Mouse (Mus musculus) embryo, embryonic 11 days (tissue): ENCODE data around the gene Fcrlb.

Experiments
- DNase-seq: peaks from one replicate; pipeline ENCODE4 v3.0.0-alpha.2; 2015

The Fcrlb gene

DNA sequence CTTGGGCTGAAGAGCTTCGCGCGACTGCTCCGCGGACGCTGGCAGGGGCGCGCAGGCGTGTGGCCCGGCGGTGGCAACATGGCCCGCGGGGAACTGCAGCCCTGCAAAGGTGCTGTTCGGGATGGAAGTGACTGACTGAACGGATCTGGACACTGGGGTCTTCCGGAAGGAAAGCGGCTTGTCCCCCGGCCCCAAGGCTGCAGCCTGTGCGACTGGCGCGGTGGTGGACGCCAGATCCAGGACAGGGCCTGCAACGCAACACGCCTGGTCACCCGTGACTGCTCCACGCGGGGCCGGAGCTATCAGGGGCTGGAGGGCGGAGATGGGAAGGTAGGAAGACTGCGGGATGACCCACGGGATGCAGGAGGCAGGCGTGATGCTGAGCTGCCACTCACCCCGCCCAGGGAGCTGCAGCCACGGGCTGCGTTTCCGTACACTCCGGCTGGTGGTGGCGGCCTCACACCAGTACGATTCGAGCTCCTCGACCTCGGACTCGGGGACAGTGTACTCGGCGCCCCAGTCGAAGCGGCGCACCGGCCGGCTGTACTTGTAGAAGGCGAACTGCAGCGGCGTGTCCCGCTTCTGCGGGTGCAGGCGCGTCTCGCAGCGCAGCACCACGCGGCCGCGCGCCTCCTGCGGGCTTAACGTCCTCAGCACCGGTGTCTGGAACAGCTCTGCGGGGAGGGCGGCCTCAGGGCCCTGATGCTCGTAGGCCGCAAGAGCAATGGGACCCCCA lies 5.1 kb downstream of the Fcrlb start:
- DNase-seq: peak; percentile 69

DNA sequence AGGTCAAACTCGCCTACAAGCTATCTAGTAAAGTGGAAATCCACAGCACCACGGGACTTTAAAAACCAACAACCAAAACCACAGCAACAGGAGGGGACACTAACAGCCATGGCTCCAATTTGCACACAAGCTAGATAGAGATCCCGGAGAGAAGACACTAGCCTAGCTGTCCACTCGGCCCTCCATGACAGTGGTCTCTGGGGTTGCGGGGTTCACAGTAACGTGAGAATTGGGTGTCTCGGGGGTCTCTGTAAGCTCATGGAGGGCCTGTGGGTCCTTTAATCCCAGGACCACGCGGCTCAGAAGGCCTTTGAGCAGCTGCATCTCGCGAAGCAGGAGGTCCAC lies 5.7 kb downstream of the Fcrlb start:
- DNase-seq: no peak

DNA sequence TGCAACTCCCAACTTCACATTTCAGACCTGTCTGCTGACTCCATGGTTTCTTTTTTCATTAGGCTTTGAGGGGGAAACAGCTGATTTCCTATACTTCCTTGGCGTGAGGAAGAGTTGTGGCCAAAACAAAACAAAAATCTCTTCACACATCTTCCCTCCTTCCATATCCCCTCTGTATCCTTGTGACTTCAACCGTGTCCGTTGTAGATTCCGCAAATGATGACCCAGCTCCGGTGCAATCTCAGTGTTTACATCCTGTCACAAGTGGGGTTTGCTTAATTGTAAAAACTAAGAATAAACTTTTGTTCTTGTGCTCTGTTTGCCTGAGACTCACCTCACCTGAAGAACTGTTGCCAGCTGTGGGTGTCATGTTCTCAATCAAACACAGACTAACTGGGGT lies 9.3 kb downstream of the Fcrlb start:
- no peak for DNase-seq

DNA sequence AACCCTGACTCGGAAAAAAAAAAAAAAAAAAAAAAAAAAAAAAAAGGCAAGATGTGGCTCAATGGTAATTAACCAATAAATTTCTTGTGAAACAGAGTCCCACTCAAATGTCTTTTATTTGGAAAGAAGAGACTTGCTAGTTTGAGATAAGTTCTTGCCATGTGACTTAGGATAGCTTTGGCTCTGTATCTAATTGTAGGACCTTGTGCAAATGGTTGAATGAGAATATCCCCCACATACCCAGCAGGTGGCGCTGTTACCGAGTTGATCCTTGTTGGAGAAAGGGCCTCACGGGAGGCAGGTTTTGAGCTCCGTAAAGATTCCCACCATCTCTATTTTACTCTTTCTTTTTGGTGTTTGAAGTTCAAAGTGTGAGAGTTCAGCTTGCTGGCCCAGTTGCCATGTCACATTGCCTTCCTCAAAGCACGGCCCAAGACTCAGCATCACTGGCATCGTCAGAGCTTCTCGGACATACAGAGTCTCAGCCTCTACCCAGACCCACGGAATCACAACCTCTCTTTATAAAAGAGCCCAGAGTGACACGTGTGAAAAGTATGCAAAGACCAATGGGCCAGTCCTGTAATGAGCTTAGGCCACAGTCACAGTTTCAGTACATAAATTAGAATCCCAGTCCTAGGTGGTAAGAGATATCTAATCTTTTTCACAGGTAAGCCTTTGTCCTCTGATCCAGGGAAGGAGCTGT lies 11.1 kb downstream of the Fcrlb start:
- DNase-seq: peak; percentile 87

DNA sequence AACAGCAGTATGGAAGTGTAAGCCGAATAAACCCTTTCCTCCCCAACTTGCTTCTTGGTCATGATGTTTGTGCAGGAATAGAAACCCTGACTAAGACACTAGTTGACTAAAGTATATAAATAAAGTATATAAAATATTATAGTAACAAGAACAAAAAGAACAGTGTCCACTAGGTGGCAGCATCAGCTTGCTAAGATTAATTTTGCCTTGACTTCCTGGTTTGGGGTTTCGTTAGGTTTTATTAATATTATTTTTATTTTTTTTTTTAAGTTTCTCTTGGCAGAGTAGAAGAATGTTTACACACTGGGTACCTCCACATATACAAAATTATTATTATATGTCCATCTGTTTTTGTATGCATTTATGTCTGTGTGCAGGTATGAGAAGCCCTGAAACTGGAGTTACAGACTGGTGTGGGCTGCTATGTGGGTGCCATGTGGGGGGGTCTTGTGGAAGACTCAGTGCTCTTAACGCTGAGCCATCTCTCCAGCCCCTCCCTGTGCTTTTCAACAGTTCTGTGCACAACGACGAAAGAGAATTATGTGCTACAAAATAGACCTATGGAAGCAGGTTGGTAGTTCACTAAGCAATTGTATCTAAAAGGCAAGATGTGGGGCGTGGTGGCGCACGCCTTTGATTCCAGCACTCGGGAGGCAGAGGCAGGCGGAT lies 11.8 kb downstream of the Fcrlb start:
- DNase-seq: peak; percentile 80

DNA sequence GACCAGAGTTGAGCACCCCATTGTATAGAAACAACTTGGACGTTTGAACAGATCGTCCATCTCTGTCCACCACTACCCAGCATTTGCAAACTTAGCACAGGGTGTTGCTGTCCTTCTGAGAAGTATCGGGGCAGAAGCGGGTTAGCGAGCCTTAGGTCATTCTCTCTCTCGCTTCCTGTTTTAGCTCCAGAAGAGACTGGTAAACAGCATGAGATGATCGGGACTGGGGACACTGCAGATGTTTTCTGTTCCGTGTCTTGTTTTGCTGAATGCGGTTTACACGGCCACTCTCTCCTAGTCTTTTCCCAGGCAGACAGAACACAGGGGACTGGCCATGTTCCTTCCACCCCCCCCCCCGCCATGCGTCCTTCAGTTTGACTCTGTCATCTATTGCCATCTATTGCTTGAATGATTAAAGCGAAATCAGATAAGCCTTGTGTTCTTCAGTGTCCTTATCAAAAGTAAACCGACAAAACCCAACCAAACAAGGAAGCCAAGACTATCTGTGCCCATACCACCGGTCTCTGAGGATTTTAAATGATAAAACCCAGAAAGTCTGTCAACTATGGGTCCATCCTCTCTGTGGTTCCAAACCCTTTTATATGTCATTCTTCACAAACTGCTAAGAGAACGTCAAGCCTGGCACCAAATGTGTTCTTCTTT lies 14.2 kb downstream of the Fcrlb start:
- DNase-seq: no peak

DNA sequence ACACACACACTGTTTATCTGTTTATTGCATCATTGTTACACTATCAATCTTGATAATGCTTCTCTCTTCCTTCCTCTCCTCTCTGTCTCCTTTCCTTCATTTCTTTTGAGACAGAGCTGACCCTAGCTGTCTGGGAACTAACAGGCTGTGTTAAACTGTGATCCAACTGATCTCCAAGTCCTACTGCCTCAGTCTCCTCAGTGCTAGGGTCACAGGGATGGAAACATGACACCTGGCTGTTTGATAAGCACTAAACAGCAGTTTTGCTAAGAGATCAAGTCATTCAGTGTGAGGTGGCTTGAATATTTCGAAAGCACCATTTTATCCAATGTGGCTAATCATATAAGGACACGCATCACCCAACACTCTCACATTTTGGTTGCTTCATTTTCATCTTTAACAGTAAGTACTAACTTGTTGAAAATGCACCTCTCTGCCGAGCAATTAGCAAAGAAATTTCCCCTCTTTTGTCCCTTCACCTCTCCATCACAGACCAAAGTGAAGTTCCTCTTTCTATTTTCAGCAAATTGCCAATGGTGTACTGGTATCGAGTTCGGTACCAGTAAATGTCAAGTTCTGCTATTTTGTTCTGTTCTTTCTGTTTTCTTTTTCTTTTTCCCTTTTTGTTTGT lies 16.0 kb downstream of the Fcrlb start:
- DNase-seq: no peak

DNA sequence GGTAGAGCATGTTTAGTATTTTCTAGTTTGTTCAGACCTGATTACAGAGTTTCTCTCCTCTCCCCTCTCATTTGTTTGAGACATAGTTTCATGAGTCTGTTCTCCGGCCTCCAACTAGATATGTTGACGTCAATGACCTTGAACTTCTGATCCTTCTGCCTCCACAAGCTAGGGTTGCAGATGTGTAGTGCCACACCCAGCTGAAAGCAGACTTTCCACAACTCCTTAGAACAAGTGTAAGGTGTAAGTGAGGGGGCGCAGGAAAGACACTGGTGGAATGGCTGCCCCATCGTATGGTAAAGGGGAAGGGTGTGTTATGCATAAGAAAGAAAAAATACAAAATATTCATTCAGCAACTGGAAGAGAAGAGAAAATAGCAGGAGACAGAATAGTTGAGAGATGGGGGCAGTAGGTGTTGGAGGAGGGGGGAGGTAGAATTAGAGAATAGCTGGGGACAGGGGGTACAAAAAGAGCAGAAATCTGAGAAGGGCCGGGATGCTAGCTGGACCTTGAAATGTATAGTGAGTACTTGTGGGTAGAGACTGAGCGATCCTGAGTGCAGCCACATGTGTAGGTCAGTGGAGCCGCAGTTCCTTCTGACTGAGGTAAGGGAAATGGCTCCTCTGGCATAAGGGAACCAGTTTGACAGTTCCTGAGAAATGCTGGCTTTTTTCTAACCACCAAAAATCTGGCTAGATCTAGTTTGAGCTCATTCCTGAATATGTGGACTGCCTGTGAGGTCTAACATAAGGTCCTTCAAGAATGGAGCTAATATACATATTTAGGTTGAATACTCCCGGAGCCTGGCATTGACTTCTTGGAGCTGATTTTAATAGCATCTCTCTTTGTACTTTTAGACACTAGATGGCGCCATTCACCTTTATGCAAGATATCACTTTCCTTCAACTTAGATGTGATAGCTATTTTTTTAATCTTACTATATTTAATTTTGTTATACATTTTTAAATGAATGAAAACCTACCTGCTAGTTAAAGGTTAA lies 17.8 kb downstream of the Fcrlb start:
- DNase-seq: peak; percentile 77

DNA sequence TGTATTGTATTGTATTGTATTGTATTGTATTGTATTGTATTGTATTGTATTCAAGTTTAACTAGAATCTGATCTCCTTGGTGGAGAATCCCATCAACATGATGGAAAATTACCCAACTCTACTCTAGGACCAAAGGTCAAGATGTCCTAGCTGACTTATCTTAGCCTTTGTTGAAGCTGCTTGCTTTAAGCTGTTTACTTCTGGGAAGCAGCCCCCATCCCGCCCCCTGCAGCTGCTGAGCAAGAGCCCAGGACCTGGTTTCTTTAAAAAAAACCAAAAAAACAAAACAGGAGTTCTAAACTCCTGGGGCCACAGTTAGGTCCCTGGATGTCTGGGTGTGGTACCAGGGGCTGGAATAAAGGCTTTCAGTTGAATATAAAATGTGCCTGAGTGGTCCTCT lies 20.5 kb downstream of the Fcrlb start:
- no peak for DNase-seq

DNA sequence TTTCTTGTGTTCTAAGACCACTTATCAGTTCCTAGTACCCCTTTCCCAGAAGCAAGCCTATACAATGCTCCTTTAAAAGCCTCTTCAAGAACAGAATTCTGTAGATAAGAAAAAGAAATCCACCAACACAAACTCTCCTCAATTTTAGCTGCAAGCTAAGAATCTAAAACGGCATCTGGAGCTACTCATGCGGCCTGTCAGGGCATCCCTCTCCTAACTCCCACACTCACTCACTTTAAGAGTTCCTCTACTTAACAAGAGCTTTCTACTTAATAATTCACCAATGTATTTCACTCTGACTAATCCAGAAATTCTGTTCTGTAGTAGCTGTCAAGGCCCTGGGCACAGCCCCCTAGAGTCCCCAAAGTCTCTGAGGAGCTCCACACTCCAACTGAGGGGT lies 21.1 kb downstream of the Fcrlb start:
- no peak for DNase-seq

DNA sequence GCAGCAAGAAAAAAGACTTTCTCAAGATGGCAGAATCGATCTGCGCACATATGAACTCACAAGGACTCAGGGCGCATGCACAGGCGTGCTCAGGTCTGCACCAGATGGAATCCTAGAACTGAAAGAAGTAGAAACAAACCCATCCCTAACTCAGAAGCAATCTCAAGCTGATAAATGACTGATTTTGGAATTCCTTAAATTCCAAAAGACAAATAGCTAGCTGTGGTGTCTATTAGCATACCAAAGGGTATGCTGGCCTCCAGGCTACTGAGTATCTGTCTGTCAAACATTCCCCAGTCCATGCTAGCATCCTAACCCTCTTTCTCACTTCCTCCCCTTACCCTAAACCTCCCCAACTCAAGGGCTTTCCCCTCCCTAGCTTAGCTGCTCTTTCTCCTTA lies 23.4 kb downstream of the Fcrlb start:
- DNase-seq: peak; percentile 10

DNA sequence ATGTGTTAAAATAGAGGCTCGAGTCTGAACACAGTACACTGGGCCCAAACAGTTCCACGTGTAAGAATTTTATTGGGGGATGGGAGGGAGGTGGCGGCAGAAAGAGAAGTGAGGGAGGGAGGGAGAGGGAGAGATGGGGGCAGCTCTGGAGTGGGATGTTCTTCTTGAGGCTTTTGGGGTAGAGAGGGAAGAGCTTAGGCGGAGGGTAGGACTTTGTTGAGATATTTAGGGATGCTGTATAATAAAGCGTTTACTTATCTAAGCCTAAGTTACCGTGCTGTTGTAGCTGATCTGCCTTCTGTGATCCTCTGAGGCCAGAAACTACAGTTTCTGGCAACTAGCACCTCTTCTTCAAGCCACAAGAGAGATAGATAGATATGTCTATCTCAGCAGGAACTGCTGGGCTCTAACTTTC lies 26.7 kb downstream of the Fcrlb start:
- DNase-seq: no peak

DNA sequence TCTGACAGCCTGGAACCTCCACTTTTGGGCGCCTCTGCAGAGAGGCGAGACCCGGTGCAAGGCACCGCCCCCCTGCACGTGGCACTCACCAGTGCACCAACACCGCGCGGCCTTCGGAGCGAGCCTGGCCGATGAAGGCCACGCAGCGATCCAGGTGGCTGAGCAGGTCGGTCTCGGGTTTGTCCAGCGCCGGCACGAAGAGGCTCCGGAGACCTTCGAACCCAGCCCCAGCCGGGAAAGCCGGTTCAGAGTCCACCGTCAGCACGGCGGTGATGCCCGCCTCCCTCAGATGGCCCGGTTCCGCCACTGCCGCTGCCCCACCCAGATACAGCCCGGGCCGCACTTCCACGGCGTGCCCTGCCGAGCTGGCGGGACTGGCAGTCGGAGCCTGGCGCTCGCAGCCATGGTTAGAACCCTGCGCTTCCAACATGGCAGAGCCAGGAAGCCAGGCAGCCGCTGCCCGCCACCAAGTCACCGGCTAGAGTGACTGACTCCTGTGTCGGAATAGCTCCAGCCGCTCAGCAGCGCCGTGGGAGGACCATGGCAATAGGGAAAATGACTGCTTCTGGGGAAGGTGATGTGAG lies 27.7 kb downstream of the Fcrlb start, which contains the start of the genes Gm26620 and Dusp12:
Gene Gm26620 (plus strand): TSS at position 88 of the 584 bp plus-strand sequence.
Gene Dusp12 (minus strand): TSS at position 563 of the 584 bp plus-strand sequence.
- DNase-seq: peak; percentile 96

DNA sequence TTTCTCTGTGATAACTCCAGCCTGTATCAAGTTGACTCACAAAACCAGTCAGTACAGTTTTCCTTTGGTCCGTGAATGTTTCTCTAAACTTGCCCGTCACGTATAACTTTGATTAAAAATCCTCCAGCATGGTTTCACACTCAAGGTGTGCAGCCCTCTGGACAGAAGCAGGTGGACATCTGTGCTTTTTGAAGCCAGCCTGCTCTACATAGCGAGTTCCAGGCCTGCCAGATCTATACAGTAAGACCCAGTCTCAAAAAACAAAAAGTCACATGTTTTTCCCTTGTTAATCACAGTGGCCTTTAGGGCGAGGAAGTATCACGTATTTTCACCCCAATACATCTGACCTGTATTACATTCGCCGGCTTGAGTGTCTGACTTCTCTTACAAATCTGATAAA lies 28.4 kb downstream of the Fcrlb start:
- peak; percentile 4 for DNase-seq

DNA sequence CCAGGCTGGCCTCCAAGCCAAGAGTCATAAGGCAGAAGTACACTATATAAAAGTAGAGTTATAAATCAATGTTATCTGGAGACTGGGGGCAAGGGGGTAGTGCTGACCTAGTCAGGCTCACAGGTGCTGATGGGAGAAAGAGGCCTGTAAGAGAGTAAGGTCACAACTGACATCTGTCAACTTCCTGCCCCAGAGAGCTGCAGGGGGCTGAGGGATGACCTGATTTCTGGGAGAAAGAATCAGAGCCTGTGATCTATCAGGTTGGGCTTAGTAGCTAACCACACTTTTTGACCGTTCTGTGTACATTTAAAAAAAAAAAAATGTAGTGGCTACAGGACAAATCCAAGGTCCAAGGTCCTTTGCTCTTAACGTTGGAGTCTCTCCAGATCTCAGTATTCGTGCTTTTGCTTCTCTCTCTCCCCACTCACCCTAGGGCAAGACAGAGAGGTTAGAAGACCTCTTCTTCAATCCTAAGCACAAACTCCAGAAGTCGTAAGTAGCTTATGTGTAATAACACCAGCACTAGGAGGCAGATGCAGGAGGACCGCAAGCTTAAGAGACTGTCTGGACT lies 29.7 kb downstream of the Fcrlb start:
- DNase-seq: no peak

DNA sequence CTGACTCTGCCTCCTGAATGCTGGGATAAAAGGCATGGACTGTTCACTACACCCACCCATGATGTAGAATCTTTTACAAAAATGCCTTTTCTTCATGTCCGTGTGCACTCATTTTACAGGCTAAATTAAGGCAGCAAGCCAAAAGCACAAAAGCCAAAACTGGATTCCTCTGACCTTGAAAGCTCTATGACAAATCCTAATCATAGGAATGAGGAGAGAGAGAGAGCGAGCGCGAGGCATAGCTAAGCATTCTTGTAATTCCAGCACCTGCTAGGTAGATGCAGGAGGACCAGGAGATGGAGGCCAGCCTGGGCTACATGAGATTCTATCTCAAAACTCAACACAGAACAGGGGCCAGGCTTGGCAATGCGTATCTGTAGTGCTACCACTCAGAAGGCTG lies 35.8 kb downstream of the Fcrlb start:
- DNase-seq: no peak

DNA sequence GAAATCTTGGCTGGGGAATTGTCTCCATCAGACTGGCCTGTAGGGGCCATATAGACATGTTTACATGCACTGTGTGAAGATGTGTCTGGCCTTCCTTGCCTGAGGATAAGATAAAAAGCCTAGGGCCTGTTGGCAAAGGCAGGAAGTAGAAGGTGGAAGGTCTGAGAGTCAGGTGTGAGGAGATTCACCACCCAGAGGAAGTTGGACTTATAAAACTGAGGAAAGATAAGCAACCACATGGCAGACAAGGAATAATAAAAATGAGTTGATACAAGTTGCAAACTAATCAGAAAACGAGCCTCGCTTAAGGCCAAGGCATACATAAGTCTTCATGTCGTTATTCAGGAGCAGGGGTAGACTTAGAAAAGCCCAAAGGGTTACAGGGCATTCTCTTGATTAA lies 37.1 kb downstream of the Fcrlb start:
- DNase-seq: no peak

DNA sequence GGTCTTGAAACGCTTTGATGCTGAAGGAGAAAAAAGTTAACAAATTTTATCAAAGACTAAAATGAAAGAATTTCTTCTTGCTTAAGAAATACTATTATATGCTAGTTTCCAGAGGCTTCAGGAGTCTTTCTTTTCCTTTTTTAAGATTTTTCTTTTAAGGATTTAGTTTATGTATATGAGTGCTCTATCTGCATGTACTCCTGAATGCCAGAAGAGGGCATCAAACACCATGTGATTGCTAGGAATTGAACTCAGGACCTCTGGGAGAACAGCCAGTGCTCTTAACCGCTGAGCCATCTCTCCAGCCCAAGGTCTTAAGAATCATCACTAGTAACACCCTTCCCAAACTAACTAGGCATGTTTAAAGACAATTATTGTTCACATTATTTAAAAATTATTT lies 40.8 kb downstream of the Fcrlb start:
- no peak for DNase-seq

DNA sequence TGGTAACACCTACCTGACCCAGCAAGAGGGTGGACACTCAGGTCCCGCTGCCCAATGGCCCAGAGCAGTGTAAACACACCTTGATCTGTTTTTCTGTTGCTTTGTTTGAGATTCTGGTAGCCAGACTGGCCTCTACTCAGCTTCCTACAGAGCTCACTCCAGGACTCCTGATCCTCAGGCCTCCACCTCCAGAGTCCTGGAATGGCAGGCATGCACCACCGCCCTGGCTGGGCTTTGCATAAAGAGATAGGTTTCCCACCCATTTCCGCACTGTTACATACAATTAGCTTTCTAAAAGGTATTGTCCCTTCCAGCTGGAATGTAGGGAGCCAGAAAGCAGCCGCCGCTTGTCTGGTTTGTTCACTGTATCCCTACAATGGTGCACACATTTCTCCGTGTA lies 41.3 kb downstream of the Fcrlb start:
- DNase-seq: no peak

DNA sequence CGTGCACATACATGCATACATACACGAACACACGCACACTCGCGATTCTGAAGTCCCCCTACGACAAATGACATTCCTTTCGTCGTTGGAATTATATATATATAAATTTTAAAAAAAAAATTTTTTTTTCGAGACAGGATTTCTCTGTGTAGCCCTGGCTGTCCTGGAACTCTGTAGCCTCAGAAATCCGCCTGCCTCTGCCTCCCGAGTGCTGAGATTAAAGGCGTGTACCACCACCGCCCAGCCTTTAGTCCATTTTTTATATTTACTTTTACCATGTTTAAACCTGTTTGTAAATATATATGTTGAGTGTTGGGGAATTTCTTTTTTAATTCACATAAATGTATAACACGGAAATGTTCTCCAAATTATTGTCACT lies 43.8 kb downstream of the Fcrlb start:
- DNase-seq: no peak
